Mouse (Mus musculus) lung, embryonic 16.5 days (tissue): ENCODE results near the gene Akap13. TPM values are rescaled to one million over a fixed set of nuclear protein-coding genes. Genes with fewer than 3 reads are reported as not detected.

Source experiments
- ATAC-seq: fragments of 200-750 bp; cut with Nextera tagmentation; 2 replicates; pipeline ENCODE4 v1.8.0; 2017; ENCODE audit warnings: low read depth, mild to moderate bottlenecking, moderate library complexity
- H3K27ac ChIP-seq: fragments of 300-500 bp; sonication (generic); 2 replicates; pipeline ENCODE4 v1.5.1; 2014; ENCODE audit warnings: mild to moderate bottlenecking, control low read depth, low read length
- H3K27me3 ChIP-seq: fragments of 300-500 bp; sonication (generic); 2 replicates; pipeline ENCODE4 v1.6.1; 2014; ENCODE audit warnings: low read depth, low read length, mixed read lengths; ENCODE audit not compliant: control insufficient read depth, insufficient read depth
- H3K36me3 ChIP-seq: fragments of 300-500 bp; sonication (generic); 2 replicates; pipeline ENCODE4 v1.6.1; 2014; ENCODE audit warnings: low read length; ENCODE audit not compliant: control insufficient read depth, insufficient read depth
- H3K4me1 ChIP-seq: fragments of 300-500 bp; sonication (generic); replicated peaks from 2 replicates; pipeline ENCODE4 v1.6.1; 2014; ENCODE audit warnings: low read length, mixed read lengths; ENCODE audit not compliant: control insufficient read depth, insufficient read depth
- H3K4me2 ChIP-seq: fragments of 300-500 bp; sonication (generic); 2 replicates; pipeline ENCODE4 v1.6.1; 2014; ENCODE audit warnings: low read depth, low read length, control low read depth
- H3K4me3 ChIP-seq: fragments of 300-500 bp; sonication (generic); 2 replicates; pipeline ENCODE4 v1.5.1; 2014; ENCODE audit warnings: mild to moderate bottlenecking, low read length, control low read depth
- H3K9ac ChIP-seq: fragments of 300-500 bp; sonication (generic); 2 replicates; pipeline ENCODE4 v1.6.1; 2014; ENCODE audit warnings: low read length, control low read depth
- H3K9me3 ChIP-seq: fragments of 300-500 bp; sonication (generic); 2 replicates; pipeline ENCODE4 v1.6.1; 2016; ENCODE audit warnings: low read length; ENCODE audit not compliant: control insufficient read depth
- WGBS: fragments of 180-500 bp; shearing (Covaris S2); extraction: QIAGEN DNeasy Blood & Tissue Kit; methylation state at CpG from one replicate; pipeline ENCODE4 v1.1.7; 2014; 5-methylcytosine and 5-hydroxymethylcytosine counted together
- polyA plus RNA-seq: library from polyadenylated mRNA; unstranded; fragments of >200 nt; fragmentation: Nextera tagmentation; extraction: Ambion mirVana; gene quantifications from 2 replicates; pipeline ENCODE4 v1.2.1, GENCODE M21; 2015

The Akap13 gene
- polyA plus RNA-seq, 1 experiment from 2014 or later, result 39.0 TPM

DNA sequence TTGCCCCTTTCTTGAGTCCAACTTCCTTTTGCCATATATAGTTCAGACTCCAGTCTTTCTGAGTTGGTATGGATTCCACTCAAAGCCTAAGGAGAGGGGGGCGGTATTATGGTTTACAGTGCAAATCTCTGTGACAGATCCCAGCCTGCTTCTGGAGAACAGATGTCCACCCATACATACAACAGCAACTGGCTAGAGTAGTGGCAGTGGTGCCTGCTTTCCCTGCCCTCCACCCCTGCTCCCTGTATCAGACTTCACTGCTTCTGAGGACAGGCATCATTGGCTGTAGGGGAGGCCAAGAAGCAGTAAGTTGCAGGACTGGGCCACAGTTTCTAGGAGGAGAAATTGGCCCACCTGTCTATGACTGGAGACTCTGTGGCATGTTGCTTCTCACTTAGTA is 102.9 kb downstream of the Akap13 start:
- H3K4me1 ChIP-seq, result peaks cover 37% of the 10 kb centered on the region
- WGBS, result 64% methylated on average over 1 of the region's 1 CpGs
- H3K9ac ChIP-seq, result no peak overlapping the region
- no peak overlapping the region for H3K4me3 ChIP-seq
- H3K27me3 ChIP-seq, result no peaks in the 10 kb centered on the region
- H3K36me3 ChIP-seq, result no peaks in the 10 kb centered on the region
- no peaks in the 10 kb centered on the region for H3K9me3 ChIP-seq
- ATAC-seq, result 0 out of 2 replicates have a peak, but pooled peaks have one; percentile 11
- no peak overlapping the region for H3K4me2 ChIP-seq
- H3K27ac ChIP-seq, result peak overlapping the region; percentile 7; the same call in 1 of the 2 replicates

DNA sequence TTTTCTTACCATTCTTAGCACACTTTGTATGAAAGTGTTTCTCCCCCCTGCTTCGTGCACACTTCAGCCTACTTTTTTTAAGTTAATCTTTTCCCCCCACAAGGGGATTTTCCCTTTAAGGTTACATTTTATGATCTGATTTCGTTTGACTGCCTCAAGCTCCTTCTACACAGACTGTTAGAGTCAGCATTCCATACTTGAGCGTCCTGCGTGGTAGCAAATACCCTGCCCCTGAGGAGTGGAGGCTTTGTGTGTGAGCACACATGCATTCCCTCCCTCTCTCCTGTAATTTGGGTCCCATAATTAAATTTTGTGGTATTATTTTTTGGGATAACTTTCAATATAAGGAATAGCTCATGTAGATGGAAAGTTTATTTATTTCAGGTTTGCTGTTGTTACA is 103.8 kb downstream of the Akap13 start:
- Histone ChIP-seq H3K4me1 (peaks cover 31% of the 10 kb centered on the region), H3K36me3 (no peaks in the 10 kb centered on the region), H3K27me3 (no peaks in the 10 kb centered on the region), H3K27ac (peak overlapping the region; percentile 25; the same call in 1 of the 2 replicates), H3K4me3 (no peak overlapping the region), H3K9me3 (no peaks in the 10 kb centered on the region), H3K4me2 (no peak overlapping the region), H3K9ac (no peak overlapping the region)
- ATAC-seq, result no peak
- WGBS, result 33% methylated on average over 4 of the region's 4 CpGs

DNA sequence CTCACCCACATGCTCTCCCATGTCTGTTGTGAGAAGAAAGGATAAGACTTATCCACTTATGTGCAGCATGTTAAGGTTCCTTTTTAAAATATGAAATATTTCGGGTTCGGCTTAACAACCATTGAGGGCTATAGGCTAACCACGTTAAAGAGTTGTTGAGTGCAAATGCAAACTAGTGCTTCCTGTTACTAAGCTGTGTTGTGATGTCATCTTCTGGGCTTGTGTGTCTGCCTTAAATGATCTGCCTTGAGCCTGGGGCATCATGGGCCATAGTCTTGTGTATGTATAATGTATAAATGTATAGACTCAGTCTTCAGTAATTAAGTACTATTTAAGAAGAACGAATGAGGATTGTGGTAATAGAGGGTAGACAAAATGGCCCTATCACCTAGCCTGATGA is 104.6 kb downstream of the Akap13 start:
- ATAC-seq, result no peak
- Histone ChIP-seq H3K4me3 (no peak overlapping the region), H3K9ac (no peak overlapping the region), H3K27ac (no peak overlapping the region), H3K9me3 (no peaks in the 10 kb centered on the region), H3K4me1 (peaks cover 30% of the 10 kb centered on the region), H3K36me3 (no peaks in the 10 kb centered on the region), H3K4me2 (no peak overlapping the region), H3K27me3 (no peaks in the 10 kb centered on the region)
- 76% methylated on average over 4 of the region's 4 CpGs for WGBS

DNA sequence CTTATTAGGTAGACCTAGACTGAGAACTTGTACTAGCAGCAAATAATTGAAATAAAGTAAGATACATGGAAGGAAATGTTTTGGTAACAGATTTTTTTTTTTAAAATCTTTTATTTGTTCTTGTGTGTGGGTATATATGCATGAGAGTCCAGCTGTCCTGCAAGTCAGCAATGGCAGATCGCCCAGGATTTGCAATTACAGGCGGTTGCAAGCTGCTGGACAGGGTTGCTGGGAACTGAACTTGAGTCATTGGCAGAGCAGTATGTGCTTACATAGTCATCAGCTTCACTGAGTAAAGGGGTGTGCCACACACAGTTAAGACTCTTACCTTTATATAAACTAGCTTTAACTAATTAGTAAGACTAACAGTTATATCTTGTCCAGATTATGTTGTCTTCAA is 105.2 kb downstream of the Akap13 start:
- no peak for ATAC-seq
- H3K4me1 ChIP-seq, result peaks cover 25% of the 10 kb centered on the region
- 83% methylated on average over 2 of the region's 2 CpGs for WGBS

DNA sequence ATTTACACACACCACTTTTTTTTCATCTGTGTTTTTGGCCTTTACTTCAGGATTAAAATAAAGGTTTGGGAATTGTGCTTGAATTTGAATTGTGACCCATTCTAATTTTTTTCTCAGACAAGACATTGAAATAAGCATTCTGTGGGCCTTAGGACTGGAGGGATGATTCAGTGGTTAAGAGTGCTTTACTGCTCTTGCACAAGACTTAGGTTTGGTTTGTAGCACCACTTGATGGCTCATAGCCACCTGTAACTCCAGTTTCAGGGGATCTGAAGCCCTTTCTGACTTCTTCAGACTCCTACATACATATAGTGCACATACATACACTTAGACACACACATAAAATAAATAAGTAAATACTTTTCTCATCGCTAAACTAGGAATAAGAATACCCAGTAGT is 105.8 kb downstream of the Akap13 start:
- no peak overlapping the region for H3K27ac ChIP-seq
- no peaks in the 10 kb centered on the region for H3K36me3 ChIP-seq
- no peak for ATAC-seq
- no peak overlapping the region for H3K9ac ChIP-seq
- no peak overlapping the region for H3K4me2 ChIP-seq
- H3K4me3 ChIP-seq, result no peak overlapping the region
- no peaks in the 10 kb centered on the region for H3K27me3 ChIP-seq
- no peaks in the 10 kb centered on the region for H3K9me3 ChIP-seq
- 84% methylated on average over 1 of the region's 1 CpGs for WGBS
- H3K4me1 ChIP-seq, result peaks cover 21% of the 10 kb centered on the region

More for the DNA sequence above, 105.2 kb downstream of the Akap13 start:
- Histone ChIP-seq H3K9ac (no peak overlapping the region), H3K4me3 (no peak overlapping the region), H3K9me3 (no peaks in the 10 kb centered on the region), H3K27ac (no peak overlapping the region), H3K27me3 (no peaks in the 10 kb centered on the region), H3K36me3 (no peaks in the 10 kb centered on the region), H3K4me2 (no peak overlapping the region)

DNA sequence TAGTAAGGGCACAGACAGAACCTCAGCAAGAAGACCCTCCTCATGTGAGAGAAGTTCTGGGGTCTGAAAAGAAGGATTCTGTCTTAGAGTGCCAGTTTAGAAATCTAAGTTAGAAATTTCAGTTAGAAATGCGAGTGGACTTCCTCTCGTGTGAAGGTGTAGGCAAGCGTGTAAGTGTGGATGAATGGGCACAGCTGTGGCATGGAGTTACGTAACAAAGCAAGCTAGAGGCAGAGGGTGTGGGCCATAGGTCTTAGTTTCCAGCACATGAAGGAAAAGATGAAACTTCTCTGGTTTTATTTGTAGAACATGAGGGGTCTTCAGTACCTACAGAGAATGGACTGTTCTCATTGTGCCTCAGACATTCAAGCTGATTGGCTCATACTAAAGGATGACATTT is 112.9 kb downstream of the Akap13 start:
- WGBS, result 54% methylated on average over 4 of the region's 4 CpGs
- no peaks in the 10 kb centered on the region for H3K27me3 ChIP-seq
- peak; percentile 47; the same call in 1 of the 2 replicates for ATAC-seq

DNA sequence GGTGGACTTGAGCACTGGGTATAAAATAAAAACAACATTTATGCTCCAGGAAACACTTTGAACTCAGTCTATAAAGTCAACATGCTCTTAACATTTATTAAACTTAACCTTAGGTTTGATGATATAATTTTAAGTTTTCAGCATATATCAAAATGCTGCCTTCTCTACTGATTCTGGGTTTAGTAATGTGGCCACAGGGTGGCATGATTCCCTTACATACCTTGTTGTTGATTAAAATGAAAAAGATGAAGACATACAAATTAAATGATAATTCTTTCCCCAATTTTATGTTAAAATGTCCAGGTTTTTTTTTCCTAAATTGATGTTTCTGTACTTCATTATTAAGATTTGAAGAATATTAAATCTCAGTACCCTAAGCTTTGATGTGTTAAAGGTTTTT is 113.5 kb downstream of the Akap13 start:
- Histone ChIP-seq H3K27ac (no peak overlapping the region), H3K4me2 (no peak overlapping the region), H3K4me1 (peaks cover 5% of the 10 kb centered on the region), H3K27me3 (no peaks in the 10 kb centered on the region), H3K9ac (no peak overlapping the region), H3K4me3 (no peak overlapping the region), H3K9me3 (no peaks in the 10 kb centered on the region), H3K36me3 (no peaks in the 10 kb centered on the region)
- ATAC-seq, result no peak

More for the DNA sequence above, 112.9 kb downstream of the Akap13 start:
- no peak overlapping the region for H3K4me2 ChIP-seq
- no peak overlapping the region for H3K27ac ChIP-seq
- no peaks in the 10 kb centered on the region for H3K9me3 ChIP-seq
- H3K4me3 ChIP-seq, result no peak overlapping the region
- no peak overlapping the region for H3K9ac ChIP-seq
- H3K4me1 ChIP-seq, result peaks cover 5% of the 10 kb centered on the region
- H3K36me3 ChIP-seq, result no peaks in the 10 kb centered on the region

DNA sequence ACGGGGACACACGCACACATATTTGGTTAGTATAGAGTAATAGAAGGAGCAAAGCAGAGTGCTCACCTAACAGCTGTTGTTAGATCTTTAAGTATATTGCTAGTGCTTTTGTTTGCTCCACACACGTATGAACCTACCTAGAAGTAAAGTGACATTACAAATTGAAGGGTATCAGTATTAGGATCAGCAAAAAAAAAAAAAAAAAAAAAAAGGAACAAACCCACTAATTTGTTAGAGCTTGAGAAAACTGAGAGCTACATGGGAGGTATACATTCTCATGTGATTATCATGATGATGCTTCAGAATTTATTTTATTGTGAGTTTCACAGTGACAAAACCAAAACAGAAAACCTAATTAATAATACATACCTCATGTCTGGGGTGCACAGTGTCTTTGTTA is 114.9 kb downstream of the Akap13 start:
- Histone ChIP-seq H3K4me3 (no peak overlapping the region), H3K4me2 (no peak overlapping the region), H3K27me3 (no peaks in the 10 kb centered on the region), H3K4me1 (peaks cover 13% of the 10 kb centered on the region), H3K9me3 (no peaks in the 10 kb centered on the region), H3K9ac (no peak overlapping the region), H3K36me3 (no peaks in the 10 kb centered on the region), H3K27ac (no peak overlapping the region)
- ATAC-seq, result no peak
- WGBS, result 88% methylated on average over 3 of the region's 3 CpGs

DNA sequence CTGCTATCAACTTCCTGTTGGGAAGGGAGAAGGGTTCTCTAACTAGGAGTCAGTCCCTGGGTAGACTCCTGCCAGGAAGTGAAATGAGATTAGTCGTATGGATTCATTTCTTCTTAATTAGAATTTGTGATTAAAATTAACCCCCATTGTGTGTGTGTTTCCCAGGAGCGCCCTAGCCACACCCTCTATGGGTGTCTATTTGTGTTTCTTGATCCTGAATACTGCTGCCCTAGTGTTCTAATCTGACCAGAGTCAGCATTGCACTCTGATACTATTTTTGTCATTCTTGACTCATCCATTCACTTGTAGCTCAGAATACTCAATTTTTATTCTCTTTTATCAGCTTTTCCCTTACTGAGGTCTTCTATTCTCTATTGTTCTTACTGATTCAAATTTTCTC is 115.7 kb downstream of the Akap13 start:
- H3K9me3 ChIP-seq, result no peaks in the 10 kb centered on the region
- no peaks in the 10 kb centered on the region for H3K27me3 ChIP-seq
- H3K36me3 ChIP-seq, result no peaks in the 10 kb centered on the region
- no peak overlapping the region for H3K27ac ChIP-seq
- no peak for ATAC-seq
- 84% methylated on average over 2 of the region's 2 CpGs for WGBS
- H3K4me2 ChIP-seq, result no peak overlapping the region
- H3K9ac ChIP-seq, result no peak overlapping the region
- H3K4me1 ChIP-seq, result peaks cover 20% of the 10 kb centered on the region
- H3K4me3 ChIP-seq, result no peak overlapping the region

DNA sequence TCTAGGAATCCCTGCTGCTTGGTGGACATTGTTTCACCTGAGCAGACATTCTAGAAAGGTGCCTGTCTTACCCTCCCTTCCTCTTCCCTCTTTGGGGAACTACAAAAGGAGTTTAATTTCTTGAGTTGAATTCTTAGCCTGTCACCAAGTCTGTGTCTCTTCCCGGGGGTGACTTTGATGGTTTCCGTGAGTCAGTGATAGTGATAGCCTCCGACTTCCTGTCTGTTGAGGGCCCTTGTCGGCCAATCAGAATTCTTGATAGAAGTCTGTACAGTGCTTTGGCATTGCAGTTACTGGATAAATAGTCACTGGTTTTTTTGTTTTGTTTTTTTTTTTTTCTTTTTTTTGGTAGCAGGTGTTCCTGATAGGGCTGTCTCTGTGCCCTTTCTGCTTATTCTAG is 116.8 kb downstream of the Akap13 start:
- H3K36me3 ChIP-seq, result no peaks in the 10 kb centered on the region
- 73% methylated on average over 4 of the region's 4 CpGs for WGBS
- no peaks in the 10 kb centered on the region for H3K9me3 ChIP-seq
- no peak overlapping the region for H3K4me3 ChIP-seq
- peaks cover 20% of the 10 kb centered on the region for H3K4me1 ChIP-seq
- no peak for ATAC-seq
- no peak overlapping the region for H3K27ac ChIP-seq
- H3K27me3 ChIP-seq, result no peaks in the 10 kb centered on the region
- H3K9ac ChIP-seq, result no peak overlapping the region
- no peak overlapping the region for H3K4me2 ChIP-seq
